Mouse (Mus musculus) lung, postnatal 0 days (tissue): ENCODE data around the gene Agbl2. TPM values are rescaled to one million over a fixed set of nuclear protein-coding genes. Genes with fewer than 3 reads are reported as not detected.

Source experiments
- ATAC-seq: fragments of 200-750 bp; cut with Nextera tagmentation; 2 replicates; pipeline ENCODE4 v1.8.0; 2017; ENCODE audit warnings: moderate library complexity
- DNase-seq: peaks from one replicate; pipeline ENCODE4 v3.0.0-alpha.2; 2016; ENCODE audit warnings: low spot score
- H3K27ac ChIP-seq: fragments of 300-500 bp; sonication (generic); 2 replicates; pipeline ENCODE4 v1.5.1; 2014; ENCODE audit warnings: antibody characterized with exemption, mild to moderate bottlenecking, low read length, mixed read lengths
- H3K27me3 ChIP-seq: fragments of 300-500 bp; sonication (generic); replicated peaks from 2 replicates; pipeline ENCODE4 v1.6.1; 2014; ENCODE audit warnings: low read length, mixed read lengths; ENCODE audit not compliant: insufficient read depth
- H3K36me3 ChIP-seq: fragments of 300-500 bp; sonication (generic); 2 replicates; pipeline ENCODE4 v1.6.1; 2014; ENCODE audit warnings: low read length, mixed read lengths; ENCODE audit not compliant: insufficient read depth
- H3K4me1 ChIP-seq: fragments of 300-500 bp; sonication (generic); 2 replicates; pipeline ENCODE4 v1.6.1; 2014; ENCODE audit warnings: antibody characterized with exemption, low read depth, low read length, mixed read lengths; ENCODE audit not compliant: insufficient read depth
- H3K4me2 ChIP-seq: fragments of 300-500 bp; sonication (generic); replicated peaks from 2 replicates; pipeline ENCODE4 v1.6.1; 2014; ENCODE audit warnings: low read depth, mild to moderate bottlenecking, low read length, moderate library complexity, mixed read lengths
- H3K4me3 ChIP-seq: fragments of 300-500 bp; sonication (generic); 2 replicates; pipeline ENCODE4 v1.5.1; 2014; ENCODE audit warnings: low read depth, low read length
- H3K9ac ChIP-seq: fragments of 300-500 bp; sonication (generic); replicated peaks from 2 replicates; pipeline ENCODE4 v1.6.1; 2014; ENCODE audit warnings: low read depth, mild to moderate bottlenecking
- H3K9me3 ChIP-seq: fragments of 300-500 bp; sonication (generic); 2 replicates; pipeline ENCODE4 v1.6.1; 2016; ENCODE audit warnings: low read length, mixed read lengths
- CTCF ChIP-seq: IDR thresholded peaks from 2 replicates; pipeline ENCODE4 v1.5.1; 2016; ENCODE audit warnings: antibody characterized with exemption, mild to moderate bottlenecking
- EP300 ChIP-seq: IDR thresholded peaks from 2 replicates; pipeline ENCODE4 v1.6.1; 2016; ENCODE audit warnings: antibody characterized with exemption, mild to moderate bottlenecking, control low read depth
- WGBS: fragments of 180-500 bp; shearing (Covaris S2); extraction: QIAGEN DNeasy Blood & Tissue Kit; methylation state at CpG from one replicate; pipeline ENCODE4 v1.1.7; 2014; 5-methylcytosine and 5-hydroxymethylcytosine counted together
- polyA plus RNA-seq: library from polyadenylated mRNA; unstranded; fragments of >200 nt; fragmentation: Nextera tagmentation; extraction: Ambion mirVana; gene quantifications from 2 replicates; pipeline ENCODE4 v1.2.1, GENCODE M21; 2015

Gene Agbl2
- polyA plus RNA-seq, 1 experiment from 2014 or later, result 2.7 TPM

DNA sequence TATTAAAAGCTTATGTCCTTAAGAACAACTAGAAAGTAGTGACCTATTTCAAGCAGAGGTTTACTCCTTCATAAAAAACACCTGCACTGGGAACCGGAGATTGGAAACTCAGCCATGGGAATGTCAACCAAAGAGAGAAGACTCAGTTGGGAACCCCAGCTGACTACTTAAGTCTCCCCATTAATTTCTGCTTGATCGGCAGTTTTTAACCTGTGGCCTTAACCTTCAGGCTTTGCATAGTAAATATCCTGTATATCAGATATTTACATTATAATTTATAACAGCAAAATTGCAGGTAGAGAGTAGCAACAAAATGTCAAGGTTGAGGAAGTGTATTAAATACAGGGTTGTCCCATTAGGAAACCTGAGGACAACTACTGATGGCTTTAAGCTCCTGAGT, 29.0 kb upstream of the Agbl2 start:
- peaks cover 25% of the 10 kb centered on the region for H3K36me3 ChIP-seq

DNA sequence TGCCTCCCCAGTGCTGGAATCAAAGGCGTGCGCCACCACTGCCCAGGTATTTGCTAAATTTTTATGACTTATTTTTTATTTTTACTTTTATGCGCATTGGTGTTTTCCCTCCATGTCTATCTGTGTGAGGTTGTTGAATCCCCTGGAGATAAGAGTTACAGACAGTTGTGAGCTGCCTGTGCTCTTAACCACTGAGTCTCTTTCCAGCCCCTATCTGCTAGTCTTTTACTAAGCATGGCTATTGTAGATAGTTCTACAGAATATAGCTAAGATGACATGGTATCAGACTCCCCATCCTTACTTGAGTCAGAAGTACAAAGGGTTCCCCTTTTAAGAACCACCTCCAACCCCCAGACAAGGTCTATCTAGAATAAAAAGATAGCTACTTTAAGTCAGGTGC, 28.3 kb upstream of the Agbl2 start:
- no peaks in the 10 kb centered on the region for H3K27me3 ChIP-seq
- no peak overlapping the region for H3K9ac ChIP-seq
- 95% methylated on average over 3 of the region's 3 CpGs for WGBS
- no peak for TF ChIP-seq EP300
- TF ChIP-seq CTCF, result no peak
- DNase-seq (no peak), ATAC-seq (no peak)
- H3K9me3 ChIP-seq, result no peaks in the 10 kb centered on the region
- H3K4me1 ChIP-seq, result no peaks in the 10 kb centered on the region
- H3K4me2 ChIP-seq, result no peak overlapping the region
- H3K27ac ChIP-seq, result no peak overlapping the region
- H3K36me3 ChIP-seq, result peaks cover 29% of the 10 kb centered on the region
- H3K4me3 ChIP-seq, result no peak overlapping the region

More for the DNA sequence above, 29.0 kb upstream of the Agbl2 start:
- Histone ChIP-seq H3K27ac (no peak overlapping the region), H3K9ac (no peak overlapping the region), H3K27me3 (no peaks in the 10 kb centered on the region), H3K4me2 (no peak overlapping the region), H3K9me3 (no peaks in the 10 kb centered on the region), H3K4me1 (no peaks in the 10 kb centered on the region), H3K4me3 (no peak overlapping the region)
- DNase-seq (no peak), ATAC-seq (no peak)
- 83% methylated on average over 2 of the region's 2 CpGs for WGBS
- TF ChIP-seq CTCF (no peak), EP300 (no peak)

- H3K27me3 ChIP-seq, result no peaks in the 10 kb centered on the region
- H3K27ac ChIP-seq, result no peak overlapping the region
- no peak for TF ChIP-seq EP300
- no peak for TF ChIP-seq CTCF
- H3K9me3 ChIP-seq, result no peaks in the 10 kb centered on the region
- no peak overlapping the region for H3K4me3 ChIP-seq
- H3K4me1 ChIP-seq, result no peaks in the 10 kb centered on the region
- H3K9ac ChIP-seq, result no peak overlapping the region
- no peak overlapping the region for H3K4me2 ChIP-seq
- no peak for ATAC-seq
- no peak for DNase-seq
- H3K36me3 ChIP-seq, result peaks cover 56% of the 10 kb centered on the region
- 81% methylated on average over 3 of the region's 3 CpGs for WGBS
Measured at GRCm38 (mm10) chr2:90765123-90765522, 17.4 kb upstream of the Agbl2 start.

- H3K9ac ChIP-seq, result no peak overlapping the region
- H3K4me2 ChIP-seq, result no peak overlapping the region
- no peaks in the 10 kb centered on the region for H3K9me3 ChIP-seq
- no peaks in the 10 kb centered on the region for H3K27me3 ChIP-seq
- no peak for TF ChIP-seq CTCF
- TF ChIP-seq EP300, result no peak
- WGBS, result 22% methylated on average over 3 of the region's 3 CpGs
- H3K27ac ChIP-seq, result no peak overlapping the region
- ATAC-seq (no peak), DNase-seq (no peak)
- 0 out of 2 replicates have a peak, but pooled peaks cover 2% of the 10 kb centered on the region for H3K4me1 ChIP-seq
- H3K36me3 ChIP-seq, result peaks cover 28% of the 10 kb centered on the region; the same call in 1 of the 2 replicates
- H3K4me3 ChIP-seq, result no peak overlapping the region
Measured at GRCm38 (mm10) chr2:90781323-90781722, 1.2 kb upstream of the Agbl2 start.

DNA sequence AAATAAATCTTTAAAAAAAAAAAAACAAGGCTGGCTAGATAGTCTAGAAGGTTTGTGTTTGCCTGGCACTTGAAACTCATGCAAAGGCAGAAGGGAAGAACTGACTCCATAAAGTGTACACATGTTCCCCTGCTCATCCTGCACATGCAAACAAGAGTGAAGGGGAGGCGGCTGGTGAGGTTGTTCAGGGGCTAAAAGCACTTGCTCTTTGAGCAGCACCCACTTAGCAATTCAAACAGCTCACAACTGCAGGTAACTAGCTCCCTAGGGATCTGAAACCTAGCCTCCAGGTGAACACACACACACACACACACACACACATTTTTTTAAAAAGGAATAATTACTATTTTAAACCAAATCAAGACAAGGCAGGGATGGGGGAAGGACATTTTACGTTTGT, 589 bp upstream of the Agbl2 start:
- Histone ChIP-seq H3K9me3 (no peaks in the 10 kb centered on the region), H3K4me3 (no peak overlapping the region), H3K9ac (no peak overlapping the region), H3K4me2 (no peak overlapping the region; the same call in 1 of the 2 replicates), H3K27me3 (no peaks in the 10 kb centered on the region), H3K36me3 (peaks cover 28% of the 10 kb centered on the region; the same call in 1 of the 2 replicates), H3K4me1 (0 out of 2 replicates have a peak, but pooled peaks cover 2% of the 10 kb centered on the region), H3K27ac (no peak overlapping the region)
- ATAC-seq, result no peak
- TF ChIP-seq EP300 (no peak), CTCF (no peak)
- WGBS, result 30% methylated on average over 2 of the region's 2 CpGs
- no peak for DNase-seq

- H3K27ac ChIP-seq, result no peak overlapping the region
- ATAC-seq, result peak; percentile 71
- DNase-seq, result peak; percentile 16
- 5% methylated on average over 26 of the region's 29 CpGs for WGBS
- no peak for TF ChIP-seq CTCF
- TF ChIP-seq EP300, result no peak
- no peaks in the 10 kb centered on the region for H3K27me3 ChIP-seq
- no peaks in the 10 kb centered on the region for H3K9me3 ChIP-seq
- peaks cover 19% of the 10 kb centered on the region; the same call in 1 of the 2 replicates for H3K36me3 ChIP-seq
- H3K4me3 ChIP-seq, result peak overlapping the region; percentile 47
- 0 out of 2 replicates have a peak, but pooled peaks cover 2% of the 10 kb centered on the region for H3K4me1 ChIP-seq
- H3K4me2 ChIP-seq, result peak overlapping the region; percentile 80
- no peak overlapping the region; the same call in 1 of the 2 replicates for H3K9ac ChIP-seq
Measured at GRCm38 (mm10) chr2:90782901-90783486, 467 bp downstream of the Agbl2 start.

- H3K9ac ChIP-seq, result no peak overlapping the region
- ATAC-seq (no peak), DNase-seq (no peak)
- H3K9me3 ChIP-seq, result no peaks in the 10 kb centered on the region
- no peaks in the 10 kb centered on the region for H3K36me3 ChIP-seq
- no peak overlapping the region for H3K27ac ChIP-seq
- H3K4me1 ChIP-seq, result no peaks in the 10 kb centered on the region
- no peak overlapping the region for H3K4me2 ChIP-seq
- H3K4me3 ChIP-seq, result no peak overlapping the region
- TF ChIP-seq EP300, result no peak
- no peak for TF ChIP-seq CTCF
- no peaks in the 10 kb centered on the region for H3K27me3 ChIP-seq
- 76% methylated on average over 2 of the region's 2 CpGs for WGBS
Measured at GRCm38 (mm10) chr2:90788126-90788525, 5.6 kb downstream of the Agbl2 start.
